Mouse (Mus musculus) lung, postnatal 4 days (tissue): ENCODE results near the gene Nicn1.

ENCODE experiments used
- DNase-seq, 2 experiments: peaks; one replicate each; pipeline ENCODE4 v3.0.0; 2021

Gene Nicn1

GRCm38 (mm10) chr9:108338886-108339781 lies 48.9 kb downstream of the Nicn1 start, which contains the start of gene Gpx1:
Gene Gpx1 (plus strand): TSS chr9:108338903.
- peak; percentile 96 to 97 for DNase-seq

GRCm38 (mm10) chr9:108339886-108340257 lies 49.6 kb downstream of the Nicn1 start:
- peak; percentile 31 to 36 for DNase-seq

GRCm38 (mm10) chr9:108340258-108341138 lies 50.3 kb downstream of the Nicn1 start:
- DNase-seq = peak; percentile 27 to 63

- DNase-seq = no peak
These were observed 50.9 kb downstream of the Nicn1 start for GRCm38 (mm10) chr9:108341139-108341475.

- DNase-seq = no peak
These were observed 51.6 kb downstream of the Nicn1 start for GRCm38 (mm10) chr9:108341801-108342200.

GRCm38 (mm10) chr9:108342301-108342831 lies 52.1 kb downstream of the Nicn1 start:
- DNase-seq = peak in 1 of 2 experiments; percentile 19

GRCm38 (mm10) chr9:108343331-108343730 lies 53.1 kb downstream of the Nicn1 start:
- no peak for DNase-seq

- DNase-seq = no peak
These were observed 53.6 kb downstream of the Nicn1 start for GRCm38 (mm10) chr9:108343835-108344234.

- no peak for DNase-seq
These were observed 54.2 kb downstream of the Nicn1 start for GRCm38 (mm10) chr9:108344471-108344870.
